Mouse (Mus musculus) midbrain, embryonic 12.5 days (tissue): ENCODE results near the gene Idua. TPM values are rescaled to one million over a fixed set of nuclear protein-coding genes. Genes with fewer than 3 reads are reported as not detected.
"Not testable (repeated sequence)": the region's sequence is repeated elsewhere in the genome, so short reads cannot be mapped to it uniquely, and the experiment has no call there.

Experiments used
- ATAC-seq: fragments of 200-750 bp; cut with Nextera tagmentation; 2 replicates; pipeline ENCODE4 v1.8.0; 2017; ENCODE audit warnings: low read depth, moderate TSS enrichment, moderate library complexity; ENCODE audit not compliant: low FRiP score
- H3K27ac ChIP-seq: fragments of 300-500 bp; sonication (generic); replicated peaks from 2 replicates; pipeline ENCODE4 v1.5.1; 2016; ENCODE audit warnings: mild to moderate bottlenecking
- H3K27me3 ChIP-seq: fragments of 300-500 bp; sonication (generic); 2 replicates; pipeline ENCODE4 v1.6.1; 2016; ENCODE audit warnings: mild to moderate bottlenecking
- H3K36me3 ChIP-seq: fragments of 300-500 bp; sonication (generic); 2 replicates; pipeline ENCODE4 v1.6.1; 2016
- H3K4me1 ChIP-seq: fragments of 300-500 bp; sonication (generic); 2 replicates; pipeline ENCODE4 v1.6.1; 2016
- H3K4me2 ChIP-seq: fragments of 300-500 bp; sonication (generic); replicated peaks from 2 replicates; pipeline ENCODE4 v1.6.1; 2016; ENCODE audit warnings: mild to moderate bottlenecking, moderate library complexity
- H3K4me3 ChIP-seq: fragments of 300-500 bp; sonication (generic); 2 replicates; pipeline ENCODE4 v1.5.1; 2016; ENCODE audit warnings: mild to moderate bottlenecking
- H3K9ac ChIP-seq: fragments of 300-500 bp; sonication (generic); replicated peaks from 2 replicates; pipeline ENCODE4 v1.6.1; 2016; ENCODE audit warnings: mild to moderate bottlenecking, moderate library complexity
- H3K9me3 ChIP-seq: fragments of 300-500 bp; sonication (generic); 2 replicates; pipeline ENCODE4 v1.6.1; 2016; ENCODE audit warnings: mild to moderate bottlenecking
- WGBS: fragments of 180-500 bp; shearing (Covaris S2); methylation state at CpG from one replicate; pipeline ENCODE4 v1.1.7; 2016; 5-methylcytosine and 5-hydroxymethylcytosine counted together
- polyA plus RNA-seq: library from polyadenylated mRNA; unstranded; fragments of >200 nt; fragmentation: Nextera tagmentation; extraction: Ambion mirVana; gene quantifications from 2 replicates; pipeline ENCODE4 v1.2.1, GENCODE M21; 2016

The Idua gene
- polyA plus RNA-seq = 12.3 and 12.8 TPM in 2 replicates

DNA sequence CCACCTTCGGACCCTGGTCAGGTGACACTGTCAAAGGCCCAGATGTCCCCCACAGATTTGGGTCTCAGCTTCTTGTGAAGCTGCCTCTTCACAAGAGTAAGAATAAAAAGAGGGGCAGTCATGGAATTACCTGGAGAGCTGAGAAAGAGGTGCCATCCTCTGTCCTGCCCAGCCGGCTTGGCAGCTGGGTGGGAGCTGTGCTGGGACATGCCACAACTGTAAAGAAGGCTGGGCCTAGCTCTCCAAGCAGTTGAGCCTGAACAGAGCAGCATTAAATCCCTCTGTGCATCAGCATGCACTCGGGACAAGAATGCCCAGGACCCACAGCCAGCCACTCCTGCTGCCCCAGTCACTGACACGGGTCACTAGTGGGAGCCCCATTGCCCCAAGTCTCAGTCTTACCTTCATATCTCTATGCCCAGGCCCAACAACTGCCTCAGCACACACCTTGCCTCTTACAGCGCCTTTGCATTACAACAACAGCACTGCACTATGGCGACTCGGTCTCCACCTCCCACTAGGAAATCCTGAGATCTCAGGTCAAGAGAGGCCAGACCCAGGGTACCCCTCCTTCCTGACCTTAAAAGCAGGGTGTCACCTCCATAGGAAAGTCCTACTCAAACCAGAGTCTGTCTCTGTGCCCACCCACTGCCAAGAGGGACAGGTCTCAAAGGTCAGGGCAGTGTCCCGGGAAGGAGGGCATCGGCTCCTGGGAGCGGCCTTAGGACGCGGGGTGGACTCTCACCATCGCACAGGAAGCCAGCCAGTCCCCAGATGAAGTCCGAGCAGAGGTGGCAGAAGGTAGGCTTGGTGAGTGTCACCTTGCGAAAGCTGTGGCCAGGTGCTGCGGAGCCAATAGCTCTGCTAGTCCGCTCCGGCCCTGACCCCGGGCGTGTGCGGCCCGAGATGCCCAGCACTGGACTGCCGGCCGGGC lies at the start of gene Idua:
Idua (plus strand) TSS at position 634 of the 934 bp plus-strand sequence.
- H3K4me2 ChIP-seq = peak within 1 kb of the TSS; percentile 90

DNA sequence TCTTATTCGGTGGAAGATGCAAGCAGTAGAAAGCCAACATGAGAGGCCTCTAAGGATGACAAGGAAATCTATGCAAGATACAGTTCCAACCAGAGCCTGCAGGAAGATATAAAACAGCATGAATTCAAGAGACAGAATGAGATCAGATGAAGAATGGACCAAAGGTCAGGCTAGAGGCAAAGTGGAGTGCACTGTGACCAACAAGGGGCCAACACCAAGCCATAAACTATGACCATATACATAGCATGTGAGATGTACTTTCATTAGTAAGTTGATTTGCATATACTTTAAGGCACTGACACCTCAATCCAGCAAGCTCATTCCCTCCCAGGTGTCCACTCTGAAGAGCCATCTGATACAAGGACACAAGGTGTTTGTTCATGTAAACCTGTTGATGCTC lies 49.7 kb upstream of the Idua start:
- ATAC-seq = no peak

More for the DNA sequence above, at the start of gene Idua:
- WGBS = 9% methylated on average over 24 of the region's 24 CpGs
- H3K27ac ChIP-seq = no peak within 1 kb of the TSS
- no peaks in the 10 kb centered on the region for H3K9me3 ChIP-seq
- H3K4me1 ChIP-seq = peaks cover 21% of the 10 kb centered on the region
- H3K9ac ChIP-seq = peak within 1 kb of the TSS; percentile 91
- H3K4me3 ChIP-seq = peak within 1 kb of the TSS; percentile 85
- peaks cover 5% of the 10 kb centered on the region; the same call in 1 of the 2 replicates for H3K27me3 ChIP-seq
- ATAC-seq = no peak; the same call in none of the 2 replicates
- peaks cover 31% of the 10 kb centered on the region for H3K36me3 ChIP-seq

DNA sequence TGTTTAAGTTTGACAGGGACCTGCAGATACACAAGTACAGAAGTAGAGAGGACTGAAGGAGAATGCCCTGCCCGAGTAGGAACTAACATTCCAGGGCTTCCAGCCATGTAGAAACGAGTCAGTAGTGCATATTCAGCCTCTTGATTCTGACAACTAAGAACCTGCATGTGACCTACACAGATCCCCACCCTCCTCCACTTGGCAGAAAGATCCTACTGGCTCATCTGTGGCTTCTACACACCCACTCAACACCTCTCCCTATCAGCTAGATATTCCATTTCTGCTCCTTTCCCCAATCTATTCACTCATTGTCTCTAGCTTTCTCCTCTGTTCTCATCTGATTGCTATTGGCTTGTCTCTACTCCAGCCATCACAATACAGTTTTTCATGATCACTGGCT lies 38.3 kb upstream of the Idua start:
- WGBS = 85% methylated on average over 2 of the region's 2 CpGs
- H3K27ac ChIP-seq = no peak overlapping the region
- H3K27me3 ChIP-seq = no peaks in the 10 kb centered on the region
- H3K36me3 ChIP-seq = peaks cover 56% of the 10 kb centered on the region
- H3K4me2 ChIP-seq = no peak overlapping the region
- no peak overlapping the region for H3K9ac ChIP-seq
- no peaks in the 10 kb centered on the region for H3K4me1 ChIP-seq
- no peak overlapping the region for H3K4me3 ChIP-seq
- no peak for ATAC-seq
- no peaks in the 10 kb centered on the region for H3K9me3 ChIP-seq

More for the DNA sequence above, 49.7 kb upstream of the Idua start:
- H3K27me3 ChIP-seq = no peaks in the 10 kb centered on the region
- no peak overlapping the region for H3K9ac ChIP-seq
- H3K4me1 ChIP-seq = no peaks in the 10 kb centered on the region
- H3K9me3 ChIP-seq = no peaks in the 10 kb centered on the region
- 100% methylated on average over 1 of the region's 1 CpGs for WGBS
- H3K4me3 ChIP-seq = no peak overlapping the region
- peaks cover 93% of the 10 kb centered on the region for H3K36me3 ChIP-seq
- H3K27ac ChIP-seq = no peak overlapping the region
- no peak overlapping the region for H3K4me2 ChIP-seq

DNA sequence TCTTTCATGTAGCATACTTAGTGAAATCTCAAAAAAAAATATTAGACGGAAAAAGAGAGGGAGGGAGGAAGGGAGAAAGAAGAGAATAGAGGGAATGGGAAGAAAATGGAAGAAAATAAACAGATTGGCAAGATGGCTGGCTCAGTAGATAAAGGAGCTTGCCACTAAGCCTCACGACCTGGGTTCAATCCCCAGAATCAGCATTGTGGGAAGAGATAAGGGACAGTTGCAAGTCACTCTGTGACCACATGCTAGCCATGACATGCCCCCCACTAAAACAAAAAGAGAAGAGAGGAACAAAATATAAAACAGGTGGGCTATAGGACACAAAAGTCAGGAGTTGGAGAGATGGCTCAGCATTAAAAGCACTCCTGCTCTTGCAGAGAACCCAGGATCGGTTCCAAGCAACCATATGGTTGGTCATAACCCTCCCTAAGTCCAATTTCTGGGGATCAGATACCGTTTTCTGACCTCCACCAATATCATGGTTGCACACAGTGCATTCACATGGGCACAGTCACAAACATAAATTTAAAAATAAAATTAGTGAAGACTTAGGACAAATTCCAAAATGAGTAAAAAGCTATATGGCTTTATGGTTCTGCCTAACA lies 34.0 kb upstream of the Idua start:
- Histone ChIP-seq H3K27me3 (no peaks in the 10 kb centered on the region), H3K4me1 (peaks cover 15% of the 10 kb centered on the region), H3K9ac (no peak overlapping the region), H3K36me3 (peaks cover 34% of the 10 kb centered on the region), H3K27ac (no peak overlapping the region), H3K4me2 (no peak overlapping the region), H3K4me3 (no peak overlapping the region), H3K9me3 (no peaks in the 10 kb centered on the region)
- 83% methylated on average over 4 of the region's 4 CpGs for WGBS
- no peak for ATAC-seq

DNA sequence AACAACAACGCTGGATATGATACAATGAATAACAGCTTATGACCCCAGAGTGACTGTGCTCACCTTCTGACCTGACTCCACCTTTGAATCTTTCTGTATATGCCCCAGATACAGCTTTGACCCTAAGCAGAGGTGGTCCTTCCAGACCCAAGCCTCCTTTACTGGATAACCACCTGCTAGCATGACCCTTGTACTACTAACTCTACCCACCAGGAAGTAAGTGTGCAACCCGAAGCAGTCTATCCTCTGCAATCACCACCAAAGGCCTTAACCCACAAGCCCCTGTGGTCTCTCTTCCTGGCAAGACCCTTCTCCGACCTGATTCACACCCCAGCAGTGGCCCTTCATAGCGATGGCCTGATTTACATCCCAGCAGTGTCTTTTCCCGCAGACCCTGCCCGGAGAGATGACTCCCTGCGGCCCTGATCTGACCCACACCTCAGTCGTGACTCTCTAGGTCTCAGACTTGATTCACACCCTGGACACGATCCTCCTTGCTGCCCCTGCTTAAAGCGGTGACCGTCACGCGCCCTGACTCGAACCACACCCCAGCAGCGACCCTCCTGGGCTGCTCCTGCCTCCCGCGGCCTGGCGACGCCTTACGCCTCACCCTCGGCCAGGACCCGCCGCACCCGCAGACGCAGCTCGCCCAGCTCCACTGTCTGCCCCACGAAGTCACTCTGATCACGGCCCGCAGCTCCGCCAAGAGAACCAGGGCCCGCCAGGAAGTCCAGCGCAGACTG lies 31.1 kb upstream of the Idua start:
- H3K27me3 ChIP-seq = no peaks in the 10 kb centered on the region
- no peaks in the 10 kb centered on the region for H3K9me3 ChIP-seq
- peak overlapping the region; percentile 90 for H3K4me3 ChIP-seq
- H3K4me1 ChIP-seq = peaks cover 15% of the 10 kb centered on the region
- H3K36me3 ChIP-seq = peaks cover 7% of the 10 kb centered on the region
- H3K4me2 ChIP-seq = peak overlapping the region; percentile 83
- WGBS = 3% methylated on average over 32 of the region's 32 CpGs
- peak overlapping the region; percentile 90 for H3K27ac ChIP-seq
- peak; percentile 87 for ATAC-seq
- H3K9ac ChIP-seq = peak overlapping the region; percentile 96

DNA sequence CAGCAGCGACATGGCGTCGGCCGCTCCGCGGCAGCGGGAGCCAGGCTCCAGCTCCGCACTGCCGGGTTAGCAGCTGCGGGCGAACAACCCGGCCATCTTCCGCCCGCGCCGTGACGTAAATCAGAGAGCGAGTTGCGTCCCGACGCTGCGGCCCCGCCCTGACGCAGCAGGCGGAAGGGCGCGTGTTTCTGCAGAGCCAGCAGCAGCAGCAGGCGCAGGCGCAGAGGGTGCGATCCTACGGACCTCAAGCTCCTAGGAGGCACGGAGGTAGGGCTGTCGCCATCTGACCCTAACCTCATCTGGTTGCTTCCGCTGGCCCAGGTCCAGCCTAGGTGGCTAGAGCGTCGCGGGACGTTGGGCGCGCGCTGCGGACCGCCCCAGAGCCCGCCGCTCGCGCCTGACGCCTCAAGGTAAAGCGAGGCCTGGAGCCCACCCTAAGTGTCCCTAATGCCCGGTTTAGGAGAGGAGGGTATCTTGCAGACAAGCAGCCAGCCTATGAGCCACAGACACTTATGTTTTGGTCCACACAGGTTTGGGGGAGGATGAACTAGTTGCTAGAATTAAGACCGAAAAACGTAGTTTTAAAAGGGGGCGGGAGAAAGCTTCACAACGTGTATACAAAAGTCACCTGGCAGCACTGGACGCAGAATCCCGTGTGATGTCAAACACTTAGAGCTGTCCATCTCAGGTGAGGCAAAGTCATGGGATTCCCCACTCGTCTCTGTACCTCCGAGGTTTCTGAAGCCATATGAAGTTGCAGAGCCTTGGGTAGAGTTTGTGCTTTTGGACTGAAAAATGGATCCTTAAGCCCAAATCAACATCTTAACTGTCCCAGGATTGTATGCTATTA lies 30.3 kb upstream of the Idua start, which contains the start of the genes Gak and Tmem175:
Gak (minus strand) TSS at position 122 of the 850 bp plus-strand sequence.
Tmem175 (plus strand) TSS at position 137 of the 850 bp plus-strand sequence.
- H3K27ac ChIP-seq = peak within 1 kb of the TSS; percentile 90
- WGBS = under 1% methylated on average over 58 of the region's 58 CpGs
- H3K36me3 ChIP-seq = no peaks in the 10 kb centered on the region
- peaks cover 15% of the 10 kb centered on the region for H3K4me1 ChIP-seq
- H3K4me3 ChIP-seq = peak within 1 kb of the TSS; percentile 90
- no peaks in the 10 kb centered on the region for H3K27me3 ChIP-seq
- peak within 1 kb of the TSS; percentile 96 for H3K9ac ChIP-seq
- peak within 1 kb of the TSS; percentile 83 for H3K4me2 ChIP-seq
- H3K9me3 ChIP-seq = no peaks in the 10 kb centered on the region
- peak; percentile 96 for ATAC-seq

DNA sequence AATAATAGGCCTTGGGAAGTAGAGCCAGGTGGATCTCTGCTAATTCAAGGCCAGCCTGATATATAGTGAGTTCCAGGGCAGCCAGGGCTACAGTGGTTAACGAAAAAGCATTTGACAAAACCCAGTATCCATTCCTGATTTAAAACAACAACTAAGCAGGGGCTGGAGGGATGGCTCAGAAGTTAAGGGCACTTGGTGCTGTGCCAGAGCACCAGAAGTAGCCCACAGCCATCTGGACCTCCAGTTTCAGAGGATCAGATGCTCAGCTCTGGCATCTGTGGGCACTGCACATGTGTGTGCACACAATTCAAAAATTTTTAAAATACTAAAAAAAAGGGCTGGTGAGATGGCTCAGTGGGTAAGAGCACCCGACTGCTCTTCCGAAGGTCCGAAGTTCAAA lies 26.5 kb upstream of the Idua start:
- Histone ChIP-seq H3K9ac (no peak overlapping the region), H3K4me2 (no peak overlapping the region), H3K27ac (no peak overlapping the region), H3K4me3 (no peak overlapping the region), H3K36me3 (no peaks in the 10 kb centered on the region), H3K4me1 (peaks cover 9% of the 10 kb centered on the region), H3K9me3 (no peaks in the 10 kb centered on the region), H3K27me3 (no peaks in the 10 kb centered on the region)
- WGBS = 88% methylated on average over 4 of the region's 4 CpGs
- no peak for ATAC-seq

DNA sequence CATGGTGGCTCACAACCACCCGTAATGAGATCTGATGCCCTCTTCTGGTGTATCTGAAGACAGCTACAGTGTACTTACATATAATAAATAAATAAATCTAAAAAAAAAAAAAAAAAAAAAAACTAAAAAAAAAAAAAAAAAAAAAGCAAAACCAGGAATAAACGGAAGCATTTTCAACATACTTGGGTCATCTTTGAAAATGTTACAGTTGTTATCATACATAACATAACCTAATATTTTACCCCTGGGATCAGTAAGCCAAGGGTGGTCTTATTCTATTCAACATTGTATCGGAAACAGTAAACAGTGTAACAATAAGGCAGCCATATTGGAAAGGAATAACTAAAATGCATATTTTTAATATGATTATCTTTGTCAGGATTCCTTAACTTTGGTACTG lies 26.0 kb upstream of the Idua start:
- 69% methylated on average over 3 of the region's 3 CpGs for WGBS

DNA sequence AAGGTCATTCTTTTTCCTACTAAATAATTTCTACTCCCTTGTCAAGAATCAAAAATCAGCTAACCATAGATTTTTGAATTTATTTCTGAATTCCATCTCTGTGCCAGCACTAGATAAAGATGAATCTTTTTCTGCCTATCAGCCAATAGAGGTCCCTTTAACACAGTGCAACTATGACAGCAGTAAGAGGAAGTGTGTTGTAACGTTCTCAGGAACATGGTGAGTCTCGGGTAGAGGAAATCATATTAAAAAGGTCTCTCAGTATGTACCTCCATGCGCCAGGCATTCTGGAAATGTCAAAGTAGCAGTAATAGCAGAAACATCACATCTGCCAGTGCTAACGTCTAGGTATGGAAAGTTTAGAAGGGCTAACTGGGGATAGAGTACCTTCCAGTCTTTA lies 24.0 kb upstream of the Idua start:
- Histone ChIP-seq H3K9me3 (no peaks in the 10 kb centered on the region), H3K4me3 (no peak overlapping the region), H3K27ac (no peak overlapping the region), H3K9ac (no peak overlapping the region), H3K27me3 (no peaks in the 10 kb centered on the region), H3K36me3 (no peaks in the 10 kb centered on the region; the same call in 1 of the 2 replicates), H3K4me2 (no peak overlapping the region), H3K4me1 (no peaks in the 10 kb centered on the region)
- no peak for ATAC-seq
- WGBS = 81% methylated on average over 4 of the region's 4 CpGs

More for the DNA sequence above, 26.0 kb upstream of the Idua start:
- not testable (repeated sequence) for H3K9me3 ChIP-seq, H3K9ac ChIP-seq, ATAC-seq, H3K4me2 ChIP-seq, H3K27ac ChIP-seq, H3K4me1 ChIP-seq, H3K27me3 ChIP-seq, H3K4me3 ChIP-seq, H3K36me3 ChIP-seq

DNA sequence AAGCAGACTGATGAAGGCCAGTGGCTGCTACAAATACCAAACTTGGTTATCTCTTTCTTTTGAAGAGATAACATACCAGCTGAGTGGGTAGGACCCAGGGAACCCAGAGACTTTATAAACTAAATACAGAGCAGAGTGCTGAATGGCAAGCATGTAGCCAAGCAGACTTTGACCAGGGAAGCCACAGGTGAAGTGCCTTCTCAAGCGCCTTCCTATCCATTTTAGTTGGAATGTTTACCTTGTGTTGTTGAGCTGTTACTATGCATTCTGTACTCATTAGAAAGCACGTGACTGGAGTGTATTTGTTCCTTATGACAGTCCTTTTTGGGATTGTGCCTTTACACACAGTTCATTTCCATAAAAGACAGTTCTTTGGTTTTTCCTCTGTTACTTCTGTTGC lies 16.5 kb upstream of the Idua start:
- no peak overlapping the region for H3K4me3 ChIP-seq
- no peaks in the 10 kb centered on the region for H3K27me3 ChIP-seq
- H3K9ac ChIP-seq = no peak overlapping the region
- WGBS = 81% methylated on average over 2 of the region's 2 CpGs
- peaks cover 39% of the 10 kb centered on the region for H3K36me3 ChIP-seq
- H3K4me2 ChIP-seq = no peak overlapping the region
- ATAC-seq = no peak
- no peak overlapping the region for H3K27ac ChIP-seq
- no peaks in the 10 kb centered on the region for H3K4me1 ChIP-seq
- H3K9me3 ChIP-seq = no peaks in the 10 kb centered on the region
